Mouse (Mus musculus) brain, embryonic 18.5 days (tissue): Measurements from ENCODE around the gene Ubac2.

Experiments used
- DNase-seq: peaks from one replicate; pipeline ENCODE4 v3.0.0-alpha.2; 2012; ENCODE audit warnings: low read depth, low spot score

Ubac2 gene

DNA sequence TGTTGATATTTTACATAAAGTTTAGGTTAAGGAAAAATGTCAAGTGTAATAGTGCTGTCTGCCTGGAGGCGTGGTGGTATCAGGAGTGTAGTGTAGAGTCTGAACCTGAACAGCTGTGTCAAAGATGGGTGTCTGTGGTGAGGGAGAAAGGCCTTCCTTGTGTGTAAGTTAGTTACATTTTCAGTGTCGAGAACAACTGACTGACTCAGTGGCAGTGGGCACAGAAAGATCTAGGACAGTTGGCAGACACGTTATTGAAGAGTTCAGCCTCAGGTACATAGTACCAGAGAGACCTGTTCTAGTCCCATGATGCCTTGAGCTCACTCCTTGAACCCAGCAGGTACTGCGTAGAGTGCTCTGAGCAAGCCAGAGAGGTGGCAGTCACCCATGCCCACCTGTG, 87.0 kb downstream of the Ubac2 start:
- no peak for DNase-seq

DNA sequence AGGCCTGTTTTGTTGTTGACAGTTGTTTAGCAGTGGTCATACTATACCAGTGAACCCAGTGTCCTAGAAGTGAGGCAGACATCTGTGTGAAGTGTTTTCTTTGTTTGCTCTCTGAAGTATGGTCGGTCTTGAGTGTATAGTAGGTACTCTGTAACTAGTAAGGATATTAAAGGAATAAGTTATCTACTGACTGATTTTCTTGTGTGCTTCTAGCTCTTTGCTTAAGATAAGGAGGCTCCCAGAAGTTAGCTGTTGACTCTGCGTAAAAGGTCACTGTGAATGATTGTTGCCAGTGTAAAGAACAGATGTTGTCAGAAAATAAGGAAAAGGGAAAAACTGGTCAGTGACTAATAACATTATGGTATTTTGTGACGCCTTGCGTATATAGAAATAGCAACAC, 88.7 kb downstream of the Ubac2 start:
- no peak for DNase-seq

DNA sequence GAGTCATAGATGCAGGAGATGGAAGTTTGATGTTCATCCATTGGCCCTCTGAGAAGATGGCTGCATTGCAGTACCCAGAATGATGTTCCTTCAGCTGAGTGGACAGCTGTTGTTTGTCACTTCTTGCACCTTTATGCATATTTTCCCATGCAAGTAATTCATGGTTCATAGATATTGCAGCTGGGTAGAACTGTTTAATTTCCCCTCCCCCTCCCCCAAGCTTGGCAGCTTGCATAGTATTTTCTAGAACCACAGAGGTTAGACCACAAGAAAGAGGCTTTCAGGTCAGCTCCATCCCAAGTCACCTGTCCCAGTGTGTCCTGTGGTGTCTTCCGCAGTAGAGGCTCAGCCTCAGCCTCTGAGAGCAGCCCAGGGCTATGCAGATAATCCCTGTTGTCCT, 92.0 kb downstream of the Ubac2 start:
- DNase-seq: no peak

DNA sequence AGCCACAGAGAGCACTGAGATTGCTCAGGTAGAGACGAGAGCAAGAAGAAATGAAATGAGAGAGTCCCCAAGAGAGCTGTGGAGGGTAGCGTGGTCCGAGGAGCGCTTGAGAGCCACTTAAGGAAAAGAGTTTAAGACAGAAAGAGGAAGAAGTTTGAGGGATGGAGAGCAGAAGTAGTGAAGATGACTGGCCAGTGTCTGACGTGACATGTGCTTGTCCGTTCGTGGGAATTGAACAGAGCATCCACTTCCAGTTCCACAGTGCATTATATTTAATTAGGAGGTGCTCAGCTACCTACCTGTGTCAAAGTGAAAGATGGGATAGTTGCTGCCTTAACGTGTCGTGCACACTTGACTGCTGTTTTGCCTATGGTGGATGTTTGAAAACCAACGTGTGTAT, 94.7 kb downstream of the Ubac2 start:
- no peak for DNase-seq

DNA sequence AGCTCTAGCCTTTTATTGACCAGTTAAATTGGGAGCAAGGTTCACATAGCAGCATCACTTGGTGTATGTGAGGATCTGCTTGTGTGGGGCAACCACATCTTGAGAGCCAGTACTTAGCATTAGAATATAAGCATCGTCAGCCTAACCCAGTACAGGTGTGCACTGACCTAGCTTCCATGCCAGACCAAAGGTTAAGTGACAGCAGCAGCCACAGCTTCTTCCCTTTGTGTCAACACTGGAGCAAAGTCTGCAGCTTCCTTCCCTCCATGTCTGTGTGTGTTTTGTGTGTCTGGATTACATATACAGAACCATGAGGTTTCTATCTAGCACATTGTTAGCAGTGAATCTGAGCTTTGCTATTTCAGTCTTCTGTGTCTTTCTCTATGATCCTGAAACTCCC, 103.1 kb downstream of the Ubac2 start:
- DNase-seq: no peak

DNA sequence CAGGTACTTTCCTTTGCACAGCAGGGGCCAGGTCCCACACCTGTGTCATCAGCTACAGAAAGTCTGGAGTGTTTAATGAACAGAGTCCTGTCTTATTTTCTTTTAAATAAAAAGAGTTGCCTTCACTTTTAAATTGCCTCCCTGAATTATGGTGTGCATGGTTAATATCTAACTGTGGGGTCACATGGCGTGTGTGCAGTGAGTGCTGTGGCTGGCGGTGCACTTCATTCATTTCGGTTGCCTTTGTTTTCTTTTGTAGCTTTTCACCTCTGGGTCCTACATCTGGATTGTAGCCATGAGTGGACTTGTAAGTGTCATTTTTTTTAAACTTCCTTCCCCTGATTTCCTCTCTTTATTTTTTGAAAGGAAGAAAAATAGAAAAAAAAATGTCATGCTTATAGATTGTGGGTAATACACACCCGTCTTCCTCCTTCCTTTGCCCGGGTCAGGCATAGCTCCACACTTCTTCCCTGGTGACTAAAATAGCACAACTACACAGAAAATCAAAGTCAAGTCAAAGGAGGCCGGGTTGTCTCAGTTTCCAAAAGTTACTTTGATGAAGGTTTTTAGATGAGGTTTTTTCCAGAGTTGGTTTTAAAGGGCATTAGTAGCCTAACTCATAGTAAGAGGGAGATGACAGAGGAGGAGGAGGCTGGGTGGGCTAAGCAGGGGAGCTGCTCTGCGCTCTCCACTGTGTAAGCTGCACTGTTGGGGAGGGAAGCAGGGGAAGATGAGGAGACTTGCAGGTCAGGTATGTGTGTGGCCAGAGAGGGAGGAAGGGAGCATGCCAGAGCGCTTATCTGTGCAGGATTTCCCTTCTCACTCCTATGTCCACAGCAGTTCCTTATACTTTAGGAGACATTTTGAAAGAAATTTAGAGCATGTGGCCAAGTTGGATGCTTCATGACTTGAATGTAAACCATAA, 104.9 kb downstream of the Ubac2 start:
- no peak for DNase-seq

DNA sequence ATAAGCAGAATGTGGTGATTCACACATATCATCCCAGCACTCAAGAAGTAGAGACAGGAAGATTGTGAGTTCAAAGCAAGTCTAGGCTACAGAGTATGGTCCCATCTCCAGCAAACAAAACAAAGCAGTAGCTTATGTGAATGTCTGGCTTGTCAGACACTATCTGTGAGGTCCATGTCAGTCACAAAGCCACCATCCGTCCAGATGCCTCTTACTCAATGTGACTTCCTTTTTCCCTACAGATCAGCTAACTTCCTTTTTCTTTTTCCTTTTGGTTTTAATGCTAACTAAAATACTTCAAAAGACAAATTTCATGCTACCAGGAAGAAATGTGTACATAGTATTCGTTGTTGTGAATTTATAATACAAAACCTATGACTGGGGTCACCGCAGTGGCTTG, 107.1 kb downstream of the Ubac2 start:
- DNase-seq: no peak

DNA sequence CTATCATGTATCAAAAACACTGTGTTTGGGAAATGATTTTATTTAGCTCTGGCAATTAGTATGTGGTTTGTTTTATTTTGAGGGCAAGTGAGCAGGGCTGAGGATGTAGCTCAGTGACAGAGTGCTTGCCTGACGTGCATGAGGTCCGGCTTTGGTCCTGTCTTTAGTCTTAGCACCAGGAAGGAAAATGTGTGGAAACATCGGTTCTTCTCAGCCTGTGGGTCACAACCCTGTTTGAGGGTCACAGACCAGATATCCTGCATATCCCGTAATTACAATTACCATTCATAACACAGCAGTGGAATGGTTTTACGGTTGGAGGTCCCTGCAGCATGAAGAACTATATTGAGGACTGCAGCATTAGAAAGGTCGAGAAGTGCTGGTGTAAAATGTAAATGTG, 107.6 kb downstream of the Ubac2 start:
- DNase-seq: no peak

DNA sequence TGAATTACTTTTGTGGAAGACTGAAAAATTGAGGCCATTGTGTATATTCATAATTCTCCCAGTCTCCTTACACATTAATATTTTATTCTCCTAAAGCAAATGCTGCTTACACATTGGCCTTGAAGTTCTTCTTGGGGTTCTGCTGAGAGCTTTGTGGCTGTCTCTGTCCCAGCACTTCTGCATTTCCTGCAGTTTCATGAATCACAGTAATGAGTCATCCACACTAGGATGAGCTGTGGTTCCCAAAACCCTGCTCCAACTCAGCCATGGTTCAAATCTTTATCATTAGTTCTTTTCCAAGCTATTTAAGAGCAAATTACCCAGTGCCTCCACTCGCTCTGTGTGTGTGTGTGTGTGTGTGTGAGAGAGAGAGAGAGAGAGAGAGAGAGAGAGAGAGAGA, 108.9 kb downstream of the Ubac2 start:
- no peak for DNase-seq

DNA sequence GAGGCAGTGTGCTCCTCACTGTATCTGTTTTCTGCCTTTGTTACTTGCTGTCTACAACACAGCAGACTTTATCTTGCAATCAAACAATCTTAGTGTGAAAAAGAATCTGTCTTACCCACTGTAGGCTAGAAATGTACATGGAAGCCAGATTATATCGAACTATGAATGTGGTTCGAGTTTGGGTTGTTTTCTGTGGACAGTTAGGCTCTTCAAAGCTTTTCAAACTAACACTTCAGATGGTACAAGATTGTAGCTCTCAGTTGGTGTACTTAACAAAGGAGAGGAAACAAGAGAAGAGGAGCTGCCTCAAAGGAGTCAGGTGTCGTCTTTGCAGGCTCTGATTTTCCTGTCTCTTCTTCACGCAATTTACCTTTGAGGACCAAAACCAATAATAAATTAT, 109.3 kb downstream of the Ubac2 start:
- no peak for DNase-seq

DNA sequence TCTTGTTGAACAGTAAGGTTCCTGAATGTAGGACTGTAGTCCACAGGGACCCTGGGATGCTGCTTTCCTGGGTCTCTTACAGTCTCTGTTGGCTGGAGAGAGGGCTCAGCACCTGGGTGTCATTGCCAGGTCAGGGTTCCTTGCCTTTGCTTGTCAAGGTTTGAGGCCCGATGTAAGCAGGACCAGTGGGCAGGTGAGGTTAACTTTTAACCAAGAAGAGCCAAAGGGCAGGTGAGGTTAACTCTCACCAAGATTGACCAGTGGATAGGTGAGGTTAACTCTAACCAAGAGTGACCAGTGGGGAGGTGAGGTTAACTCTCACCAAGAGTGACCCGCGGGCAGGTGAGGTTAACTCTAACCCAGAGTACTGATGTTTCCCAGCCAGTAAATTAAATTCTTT, 110.9 kb downstream of the Ubac2 start:
- DNase-seq: no peak

DNA sequence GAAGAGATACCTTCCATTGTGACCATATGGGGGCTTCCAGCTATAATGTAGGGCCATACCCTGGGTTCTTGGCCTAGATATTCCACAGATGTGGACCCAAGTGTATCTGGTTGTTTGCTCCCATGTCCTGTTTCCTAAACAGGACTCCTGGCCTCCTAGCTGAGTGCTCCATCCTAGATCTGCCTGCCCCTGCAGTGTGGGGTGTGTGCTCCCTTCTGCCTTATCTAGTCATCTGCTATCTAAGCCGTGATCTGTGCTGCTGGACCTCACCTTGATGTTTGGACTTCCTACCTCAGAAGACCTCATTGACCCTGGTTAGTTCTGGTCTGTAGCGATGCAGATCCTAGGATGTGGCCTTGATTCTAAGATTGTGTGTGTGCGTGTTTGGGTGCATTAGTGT, 111.4 kb downstream of the Ubac2 start:
- no peak for DNase-seq

DNA sequence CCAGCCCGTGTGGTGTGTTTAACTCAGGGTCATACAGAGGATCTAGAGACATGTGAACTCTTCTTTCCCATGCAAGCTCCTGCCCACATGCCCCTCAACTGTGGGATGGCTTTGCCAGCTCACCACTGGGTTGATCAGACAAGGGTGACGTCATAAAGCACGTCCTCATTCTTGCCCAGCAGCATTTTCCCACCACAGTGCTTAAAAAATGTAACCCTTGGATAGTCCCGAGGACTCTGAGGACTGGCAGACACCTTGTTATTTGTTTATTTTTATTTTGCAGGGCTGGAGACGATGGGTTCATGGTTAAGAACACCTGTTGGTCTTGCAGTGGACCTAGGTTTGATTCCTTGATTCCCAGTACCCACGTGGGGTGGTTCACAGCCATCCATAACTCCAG, 112.5 kb downstream of the Ubac2 start:
- no peak for DNase-seq

DNA sequence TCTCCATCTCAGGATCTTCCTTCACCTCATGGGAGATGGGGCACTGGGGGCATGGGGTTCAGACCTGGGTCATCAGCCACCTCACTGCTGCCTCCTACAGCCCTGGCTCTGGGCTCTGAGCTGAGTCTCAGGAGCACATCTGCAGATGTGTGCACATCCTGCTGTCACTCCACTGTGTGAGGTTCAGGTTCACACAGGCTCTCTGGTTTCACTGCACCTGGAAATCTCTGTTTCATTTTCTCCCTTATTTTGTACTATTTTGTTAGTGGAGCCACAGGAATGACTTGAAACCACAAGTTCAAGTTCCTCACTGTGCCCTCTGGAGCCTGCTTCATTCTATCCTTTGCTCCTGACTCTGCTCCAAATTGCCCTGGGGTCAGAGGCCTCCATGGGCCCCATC, 113.5 kb downstream of the Ubac2 start:
- DNase-seq: no peak

DNA sequence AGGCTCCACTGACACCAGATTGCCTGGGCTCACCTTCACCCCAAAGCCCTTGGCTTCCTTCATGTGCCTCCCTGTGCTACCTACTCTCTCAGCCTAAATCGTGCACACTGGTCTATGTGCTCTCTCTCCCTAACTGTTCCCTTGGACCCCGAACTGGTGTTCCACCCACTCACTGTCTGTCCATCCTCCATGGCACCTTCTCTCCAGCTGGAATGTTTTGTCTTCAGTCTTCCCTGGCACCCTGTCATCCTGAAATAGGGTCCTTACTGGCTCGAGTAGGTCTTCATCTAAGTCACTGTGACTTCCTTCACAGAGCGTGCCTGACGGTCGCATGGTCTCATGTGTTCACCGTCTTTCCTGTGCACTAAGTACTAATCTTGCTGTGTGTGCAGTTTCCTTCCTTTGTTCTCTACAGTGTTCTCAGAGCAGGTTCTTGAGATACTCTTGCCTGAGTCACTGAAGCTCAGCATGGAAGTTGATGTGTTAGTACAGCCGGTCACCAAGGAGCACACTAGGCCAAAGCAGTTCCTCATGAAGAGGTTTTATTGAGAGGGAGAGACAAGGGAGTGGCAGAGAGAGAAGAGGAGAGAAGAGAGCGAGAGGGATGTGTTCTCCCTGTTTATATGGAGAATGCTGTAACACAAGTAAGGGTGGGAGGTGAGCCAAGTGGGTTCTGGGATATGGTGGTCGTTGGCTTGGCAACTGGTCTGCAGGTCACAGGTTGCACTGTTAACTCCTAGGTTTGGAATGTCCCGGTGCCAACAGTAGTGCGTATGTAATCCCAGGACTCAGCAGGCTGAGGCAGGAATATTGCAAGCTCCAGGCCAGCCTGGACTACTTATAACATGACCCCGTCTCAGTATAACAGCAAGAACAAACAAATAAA, 114.2 kb downstream of the Ubac2 start:
- no peak for DNase-seq

DNA sequence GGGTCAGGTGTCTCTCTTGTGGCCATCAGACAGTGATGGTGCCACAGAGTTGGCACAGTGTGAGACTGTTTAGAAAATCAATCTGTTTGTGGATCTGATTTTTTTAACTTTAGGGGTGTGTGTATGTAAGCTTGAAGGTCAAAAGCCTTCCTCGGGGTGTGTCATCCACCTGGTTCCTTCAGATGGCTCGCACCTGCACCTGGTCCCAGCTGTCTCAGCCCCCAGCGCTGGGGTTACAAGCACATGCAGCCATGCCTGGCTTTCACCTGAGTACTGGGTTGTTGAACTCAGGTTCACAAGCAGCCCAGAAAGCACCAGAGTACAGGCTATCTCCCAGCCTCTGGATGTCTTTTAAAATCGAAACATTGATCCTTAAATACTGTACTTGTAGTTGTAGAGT, 115.2 kb downstream of the Ubac2 start:
- no peak for DNase-seq

DNA sequence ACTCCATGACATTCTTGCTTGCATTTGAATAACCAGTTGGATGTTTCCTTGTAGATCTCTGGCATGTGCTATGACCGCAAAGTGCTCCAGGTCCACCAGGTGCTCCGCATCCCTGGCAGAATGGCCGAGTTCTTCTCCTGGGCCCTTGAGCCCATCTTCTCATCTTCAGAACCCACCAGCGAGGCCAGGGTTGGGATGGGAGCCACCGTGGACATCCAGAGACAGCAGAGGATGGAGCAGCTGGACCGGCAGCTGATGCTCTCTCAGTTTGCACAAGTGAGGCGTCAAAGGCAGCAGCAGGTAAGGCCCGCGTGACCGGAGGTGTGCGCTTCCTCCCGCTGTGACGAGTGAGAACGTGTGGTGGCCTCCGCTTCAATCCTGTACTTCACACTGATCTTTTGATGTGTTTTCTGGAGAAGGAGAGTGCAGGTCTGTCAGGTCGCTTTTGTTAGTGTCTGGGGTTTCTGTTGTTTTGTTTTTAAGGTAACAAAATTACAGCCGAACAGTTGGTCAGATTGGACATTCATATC, 115.8 kb downstream of the Ubac2 start:
- DNase-seq: no peak

DNA sequence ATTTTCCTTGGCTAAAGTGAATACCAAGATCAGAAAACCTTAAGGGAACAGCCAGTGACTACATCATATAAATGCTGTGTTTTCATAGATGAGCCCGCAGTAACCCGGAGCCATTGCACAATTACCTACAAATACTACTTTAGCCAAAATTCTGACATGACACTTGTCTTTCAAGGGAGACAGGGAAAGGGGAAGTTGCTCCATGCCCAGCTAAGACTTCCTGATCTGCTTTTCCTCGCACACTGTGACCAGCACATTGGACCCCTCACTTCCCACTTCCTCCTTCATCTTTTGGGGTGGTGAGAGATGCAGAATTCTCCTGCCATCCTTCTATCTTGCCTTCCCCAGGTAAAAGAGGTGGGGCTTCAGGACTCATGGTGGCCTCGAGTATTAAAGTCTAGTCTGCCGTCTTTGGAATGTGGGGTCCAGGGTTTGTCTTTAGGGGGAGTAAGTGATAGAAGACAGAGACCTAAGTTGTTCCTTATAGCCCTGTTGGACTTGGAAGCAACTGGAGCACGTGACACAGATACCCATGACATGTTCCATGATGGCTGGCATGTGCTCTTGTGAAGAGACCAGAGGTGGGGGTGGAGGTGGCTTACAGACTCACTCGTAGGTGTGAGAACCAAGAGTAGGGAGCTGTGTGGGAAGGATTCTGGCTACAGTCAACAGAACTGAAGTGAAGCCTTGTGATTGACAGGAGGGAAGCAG, 116.6 kb downstream of the Ubac2 start:
- DNase-seq: no peak

DNA sequence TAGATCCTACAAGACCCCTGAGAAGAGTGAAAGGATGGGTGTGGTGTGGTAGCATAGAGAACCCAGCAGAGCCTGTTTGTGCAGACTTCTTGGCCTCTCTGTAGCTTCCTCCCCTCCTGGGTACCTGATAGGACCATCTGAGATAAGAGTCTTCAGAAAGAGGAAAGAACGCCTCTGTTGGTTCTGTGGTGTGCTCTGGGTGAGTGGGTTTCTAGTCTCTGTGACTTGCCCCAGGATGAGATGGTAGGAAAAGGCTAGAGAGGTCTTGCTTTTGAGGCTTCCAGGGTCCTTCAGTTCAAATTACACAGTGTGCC, 117.1 kb downstream of the Ubac2 start:
- no peak for DNase-seq

DNA sequence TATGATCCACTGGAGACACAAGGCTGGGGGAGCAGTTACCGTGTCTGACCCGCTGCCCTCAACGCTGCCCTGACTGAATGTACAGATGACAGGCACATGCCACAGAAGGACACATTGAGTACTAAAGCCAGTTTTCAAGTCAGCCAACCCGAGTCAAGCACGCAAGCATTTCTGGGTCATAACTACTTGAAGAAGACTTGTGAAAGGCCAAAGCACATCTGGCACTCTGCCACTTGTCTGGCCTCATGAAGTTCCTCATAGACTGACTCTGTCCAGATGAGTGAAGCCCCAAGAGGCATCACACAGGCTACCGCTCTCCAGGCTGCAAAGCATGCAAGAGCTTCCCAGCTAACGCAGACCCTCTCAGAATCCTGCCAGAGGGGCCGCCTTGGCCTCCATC, 118.4 kb downstream of the Ubac2 start:
- no peak for DNase-seq

DNA sequence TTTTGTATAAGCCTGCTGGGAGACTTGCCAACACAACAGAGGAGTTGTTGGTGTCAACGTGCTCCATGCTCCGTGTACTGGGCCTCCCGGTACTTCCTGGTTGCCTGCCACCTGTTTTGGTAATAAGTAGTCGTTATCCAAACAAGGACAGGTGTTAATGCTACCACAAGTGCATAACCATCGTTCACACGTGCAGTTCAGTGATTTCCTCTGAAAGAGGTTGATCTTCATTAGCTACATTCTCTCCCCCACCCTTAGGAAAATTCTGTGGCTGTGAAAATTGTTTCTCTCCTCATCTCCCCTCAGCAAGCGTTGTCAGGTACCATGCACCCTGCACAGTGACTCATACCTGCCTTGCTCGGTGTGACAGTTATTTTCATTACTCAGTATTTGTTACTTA, 121.0 kb downstream of the Ubac2 start:
- no peak for DNase-seq
